Mouse (Mus musculus): Measurements from ENCODE around the gene P2ry14.

GRCm38 (mm10) chr3:59107439-59107838 lies 46.0 kb downstream of the P2ry14 start:
- TF ChIP-seq MAFK (IDR thresholded peaks at IDR 0.05; ENCODE audit: insufficient read depth, low read depth, low read length): no peak
- no peak for TF ChIP-seq HCFC1 (IDR thresholded peaks at IDR 0.05; ENCODE audit: borderline replicate concordance, insufficient read depth, low read length)
- no peak for TF ChIP-seq ZC3H11A (IDR thresholded peaks at IDR 0.05; ENCODE audit: borderline replicate concordance, low read depth, low read length)
